Mouse (Mus musculus) kidney, embryonic 14.5 days (tissue): ENCODE results near the gene Spc24. TPM values are rescaled to one million over a fixed set of nuclear protein-coding genes. Genes with fewer than 3 reads are reported as not detected.
"Not testable (repeated sequence)": the region's sequence is repeated elsewhere in the genome, so short reads cannot be mapped to it uniquely, and the experiment has no call there.

Experiments
- ATAC-seq: fragments of 200-750 bp; cut with Nextera tagmentation; 2 replicates; pipeline ENCODE4 v1.8.0; 2017; ENCODE audit warnings: moderate number of reproducible peaks, mild to moderate bottlenecking, moderate TSS enrichment, moderate library complexity; ENCODE audit not compliant: low FRiP score, low TSS enrichment
- H3K27ac ChIP-seq: fragments of 300-500 bp; sonication (generic); 2 replicates; pipeline ENCODE4 v1.5.1; 2014; ENCODE audit warnings: low read depth, mild to moderate bottlenecking, low read length, moderate library complexity, mixed read lengths
- H3K27me3 ChIP-seq: fragments of 300-500 bp; sonication (generic); 2 replicates; pipeline ENCODE4 v1.6.1; 2014; ENCODE audit warnings: mild to moderate bottlenecking, low read length; ENCODE audit not compliant: control insufficient read depth, insufficient read depth
- H3K36me3 ChIP-seq: fragments of 300-500 bp; sonication (generic); 2 replicates; pipeline ENCODE4 v1.6.1; 2014; ENCODE audit warnings: low read length, mixed read lengths; ENCODE audit not compliant: control insufficient read depth, insufficient read depth
- H3K4me1 ChIP-seq: fragments of 300-500 bp; sonication (generic); 2 replicates; pipeline ENCODE4 v1.6.1; 2014; ENCODE audit warnings: low read length, mixed read lengths; ENCODE audit not compliant: control insufficient read depth, insufficient read depth
- H3K4me2 ChIP-seq: fragments of 300-500 bp; sonication (generic); replicated peaks from 2 replicates; pipeline ENCODE4 v1.6.1; 2014; ENCODE audit warnings: low read depth, mild to moderate bottlenecking, low read length
- H3K4me3 ChIP-seq: fragments of 300-500 bp; sonication (generic); 2 replicates; pipeline ENCODE4 v1.5.1; 2014; ENCODE audit warnings: mild to moderate bottlenecking, low read length
- H3K9ac ChIP-seq: fragments of 300-500 bp; sonication (generic); 2 replicates; pipeline ENCODE4 v1.6.1; 2014; ENCODE audit warnings: low read depth, mild to moderate bottlenecking, low read length, moderate library complexity
- H3K9me3 ChIP-seq: fragments of 300-500 bp; sonication (generic); 2 replicates; pipeline ENCODE4 v1.6.1; 2016; ENCODE audit warnings: low read length; ENCODE audit not compliant: control insufficient read depth
- WGBS: fragments of 180-500 bp; shearing (Covaris S2); extraction: QIAGEN DNeasy Blood & Tissue Kit; methylation state at CpG from one replicate; pipeline ENCODE4 v1.1.7; 2014; 5-methylcytosine and 5-hydroxymethylcytosine counted together
- polyA plus RNA-seq: library from polyadenylated mRNA; unstranded; fragments of >200 nt; fragmentation: Nextera tagmentation; extraction: Ambion mirVana; gene quantifications from 2 replicates; pipeline ENCODE4 v1.2.1, GENCODE M21; 2014

Spc24 gene
- polyA plus RNA-seq, 1 experiment from 2014 or later: 139 TPM

GRCm38 (mm10) chr9:21773396-21773795 lies 13.3 kb upstream of the Spc24 start:
- H3K27ac ChIP-seq, H3K4me3 ChIP-seq, H3K4me2 ChIP-seq, H3K9ac ChIP-seq, H3K9me3 ChIP-seq, ATAC-seq, H3K27me3 ChIP-seq, H3K4me1 ChIP-seq: not testable (repeated sequence)
- peaks cover 73% of the 10 kb centered on the region for H3K36me3 ChIP-seq
- WGBS: 83% methylated on average over 5 of the region's 5 CpGs

- Histone ChIP-seq H3K27me3 (no peaks in the 10 kb centered on the region), H3K4me1 (no peaks in the 10 kb centered on the region), H3K4me2 (no peak overlapping the region), H3K27ac (no peak overlapping the region), H3K4me3 (no peak overlapping the region), H3K9me3 (no peaks in the 10 kb centered on the region), H3K9ac (no peak overlapping the region), H3K36me3 (peaks cover 46% of the 10 kb centered on the region)
- 78% methylated on average over 26 of the region's 26 CpGs for WGBS
- 0 out of 2 replicates have a peak, but pooled peaks have one; percentile 14 for ATAC-seq
These were observed 9.6 kb upstream of the Spc24 start for GRCm38 (mm10) chr9:21769558-21770183.

GRCm38 (mm10) chr9:21768511-21769411 lies 8.7 kb upstream of the Spc24 start:
- WGBS: 61% methylated on average over 13 of the region's 13 CpGs
- ATAC-seq: no peak

GRCm38 (mm10) chr9:21767896-21768295 lies 7.8 kb upstream of the Spc24 start:
- peak overlapping the region; percentile 69; the same call in 1 of the 2 replicates for H3K27ac ChIP-seq
- H3K27me3 ChIP-seq: no peaks in the 10 kb centered on the region
- no peak overlapping the region for H3K9ac ChIP-seq
- H3K4me1 ChIP-seq: no peaks in the 10 kb centered on the region
- ATAC-seq: peak; percentile 53; the same call in 1 of the 2 replicates
- H3K4me3 ChIP-seq: no peak overlapping the region
- no peak overlapping the region for H3K4me2 ChIP-seq
- no peaks in the 10 kb centered on the region for H3K9me3 ChIP-seq
- 65% methylated on average over 11 of the region's 11 CpGs for WGBS
- peaks cover 31% of the 10 kb centered on the region for H3K36me3 ChIP-seq

More at GRCm38 (mm10) chr9:21768511-21769411, 8.7 kb upstream of the Spc24 start:
- no peak overlapping the region for H3K9ac ChIP-seq
- no peaks in the 10 kb centered on the region for H3K27me3 ChIP-seq
- H3K9me3 ChIP-seq: no peaks in the 10 kb centered on the region
- no peak overlapping the region for H3K4me2 ChIP-seq
- H3K27ac ChIP-seq: peak overlapping the region; percentile 69; the same call in 1 of the 2 replicates
- H3K36me3 ChIP-seq: peaks cover 37% of the 10 kb centered on the region
- no peaks in the 10 kb centered on the region for H3K4me1 ChIP-seq
- no peak overlapping the region for H3K4me3 ChIP-seq

GRCm38 (mm10) chr9:21764084-21764999 lies 4.2 kb upstream of the Spc24 start:
- Histone ChIP-seq H3K9me3 (no peaks in the 10 kb centered on the region), H3K4me1 (no peaks in the 10 kb centered on the region), H3K4me3 (no peak overlapping the region), H3K9ac (no peak overlapping the region), H3K36me3 (peaks cover 10% of the 10 kb centered on the region), H3K27me3 (no peaks in the 10 kb centered on the region), H3K4me2 (no peak overlapping the region), H3K27ac (no peak overlapping the region)
- no peak for ATAC-seq
- 98% methylated on average over 6 of the region's 6 CpGs for WGBS

- H3K36me3 ChIP-seq: peaks cover 6% of the 10 kb centered on the region
- no peak for ATAC-seq
- no peak overlapping the region for H3K4me2 ChIP-seq
- no peak overlapping the region for H3K27ac ChIP-seq
- peaks cover 6% of the 10 kb centered on the region; the same call in 1 of the 2 replicates for H3K4me1 ChIP-seq
- H3K27me3 ChIP-seq: no peaks in the 10 kb centered on the region
- H3K9me3 ChIP-seq: no peaks in the 10 kb centered on the region
- no peak overlapping the region for H3K4me3 ChIP-seq
- H3K9ac ChIP-seq: no peak overlapping the region
These were observed 2.0 kb upstream of the Spc24 start for GRCm38 (mm10) chr9:21762135-21762534.

GRCm38 (mm10) chr9:21759718-21760117 lies 385 bp downstream of the Spc24 start:
- peak overlapping the region; percentile 57 for H3K4me3 ChIP-seq
- H3K9ac ChIP-seq: peak overlapping the region; percentile 65
- peak overlapping the region; percentile 14 for H3K27ac ChIP-seq
- peaks cover 20% of the 10 kb centered on the region for H3K36me3 ChIP-seq
- no peaks in the 10 kb centered on the region for H3K9me3 ChIP-seq
- H3K27me3 ChIP-seq: no peaks in the 10 kb centered on the region
- peaks cover 6% of the 10 kb centered on the region; the same call in 1 of the 2 replicates for H3K4me1 ChIP-seq
- ATAC-seq: peak; percentile 14; the same call in 1 of the 2 replicates
- peak overlapping the region; percentile 83 for H3K4me2 ChIP-seq
- WGBS: under 1% methylated on average over 20 of the region's 20 CpGs
